Mouse (Mus musculus) liver, embryonic 13.5 days (tissue): ENCODE results near the gene Slc7a14. TPM values are rescaled to one million over a fixed set of nuclear protein-coding genes. Genes with fewer than 3 reads are reported as not detected.

Experiments
- polyA plus RNA-seq: library from polyadenylated mRNA; unstranded; fragments of >200 nt; fragmentation: Nextera tagmentation; extraction: Ambion mirVana; gene quantifications from 2 replicates; pipeline ENCODE4 v1.2.1, GENCODE M21; 2015

Slc7a14 gene
- polyA plus RNA-seq, 1 experiment from 2014 or later: 0.06 TPM

Other genes starting within 250 kb of the Slc7a14 start
- gene Skil, start 215.3 kb downstream of the Slc7a14 start, polyA plus RNA-seq: 4.9 and 5.8 TPM in 2 replicates
- gene Cldn11, start 160.5 kb downstream of the Slc7a14 start, polyA plus RNA-seq: 0.12 and 0.30 TPM in 2 replicates